Mouse (Mus musculus) retina, adult 2 months (tissue): ENCODE results near the gene Dnmt3a.

ENCODE experiments used
- DNase-seq: peaks from one replicate; pipeline ENCODE4 v3.0.0-alpha.2; 2012; ENCODE audit warnings: low read depth, low spot score

Gene Dnmt3a

GRCm38 (mm10) chr12:3877376-3877775 is 71.6 kb downstream of the Dnmt3a start:
- DNase-seq: no peak

GRCm38 (mm10) chr12:3881474-3881873 is 75.7 kb downstream of the Dnmt3a start:
- DNase-seq: no peak

GRCm38 (mm10) chr12:3884892-3885493 is 79.2 kb downstream of the Dnmt3a start:
- DNase-seq: peak; percentile 54

GRCm38 (mm10) chr12:3886601-3887000 is 80.8 kb downstream of the Dnmt3a start:
- no peak for DNase-seq

- peak; percentile 40 for DNase-seq
Observed at GRCm38 (mm10) chr12:3887515-3888325, 81.9 kb downstream of the Dnmt3a start.

DNA sequence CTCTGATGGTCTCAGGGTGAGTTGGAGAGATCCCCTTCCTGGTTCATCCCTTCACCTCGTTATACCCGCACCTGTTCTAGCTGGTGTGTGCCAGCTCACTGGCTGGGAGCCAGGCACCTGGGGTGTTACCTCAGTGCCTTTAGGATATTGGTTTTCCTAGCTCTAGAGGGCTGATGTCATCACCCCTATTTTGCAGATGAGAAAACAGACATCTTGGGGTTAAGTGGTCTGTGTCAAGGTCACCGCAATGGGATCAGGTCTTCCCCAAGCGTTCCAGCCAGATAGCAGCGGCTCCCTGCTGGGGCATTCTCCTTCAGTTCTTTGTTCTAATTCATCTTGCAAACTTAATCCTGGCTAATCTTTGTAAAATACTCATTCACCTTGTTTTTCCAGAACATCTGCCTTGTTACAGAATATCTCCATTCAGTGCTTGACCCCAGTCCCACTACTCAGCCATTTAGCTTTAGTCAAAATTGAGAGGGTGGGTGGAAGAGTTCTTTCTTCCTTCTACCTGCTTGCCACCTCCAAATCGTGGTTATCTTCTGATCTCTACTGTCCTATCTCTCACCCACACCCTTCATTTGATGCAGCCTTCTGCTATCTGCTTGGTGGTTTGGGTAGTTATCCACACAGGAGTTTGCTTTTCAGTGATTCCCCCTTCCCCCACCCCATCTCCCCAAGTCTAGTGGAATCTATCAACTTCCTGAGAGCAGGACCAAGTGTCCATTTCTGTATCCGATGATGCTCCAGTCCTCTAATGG is 84.2 kb downstream of the Dnmt3a start:
- DNase-seq: no peak

DNA sequence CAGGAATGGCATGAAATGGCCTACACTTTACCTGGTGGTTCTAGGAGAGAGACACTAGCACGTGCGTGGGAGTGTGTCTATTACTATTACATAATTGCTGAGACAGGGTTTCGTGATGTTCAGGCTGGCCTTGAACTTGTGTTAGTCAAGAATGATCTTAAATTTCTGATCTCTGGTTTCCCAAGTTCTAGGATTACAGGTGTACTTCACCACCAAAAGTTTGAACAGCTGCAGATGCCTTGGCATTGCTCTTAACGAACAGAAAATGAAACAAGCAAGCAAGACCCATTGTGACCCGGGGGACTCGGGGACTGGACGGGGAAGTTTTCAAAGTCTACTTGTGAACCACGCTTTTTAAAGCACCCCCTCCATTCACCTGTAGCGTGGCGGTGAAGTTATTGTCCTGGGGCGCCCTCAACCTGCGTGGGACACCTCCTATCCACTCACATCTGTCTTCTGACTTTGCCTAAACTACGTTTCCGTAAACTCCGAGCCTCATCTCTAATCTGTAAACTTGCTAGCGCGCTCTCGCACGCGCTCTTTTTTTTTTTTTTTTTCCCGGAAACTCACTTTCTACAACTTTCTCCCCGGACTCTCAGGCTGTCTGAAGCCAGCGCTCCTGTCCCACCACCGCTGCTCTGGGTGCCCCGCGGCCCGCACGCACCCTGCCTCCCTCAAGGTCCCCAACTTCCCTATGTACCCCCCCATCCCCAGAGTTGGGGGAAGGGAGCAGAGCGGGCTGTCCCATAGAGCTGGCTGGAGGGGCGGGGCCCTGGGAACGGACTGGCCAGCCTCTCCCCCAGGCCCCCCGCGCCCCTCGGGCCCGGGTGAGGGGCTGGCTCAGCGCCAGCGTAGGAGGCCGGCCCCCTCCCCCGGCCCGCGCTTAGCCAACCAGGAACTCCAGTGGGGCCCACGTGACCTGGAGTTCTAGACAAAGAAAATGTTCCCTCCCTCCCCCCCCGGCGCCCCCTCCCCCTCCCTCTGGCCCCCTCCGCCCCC is 85.2 kb downstream of the Dnmt3a start:
- no peak for DNase-seq

DNA sequence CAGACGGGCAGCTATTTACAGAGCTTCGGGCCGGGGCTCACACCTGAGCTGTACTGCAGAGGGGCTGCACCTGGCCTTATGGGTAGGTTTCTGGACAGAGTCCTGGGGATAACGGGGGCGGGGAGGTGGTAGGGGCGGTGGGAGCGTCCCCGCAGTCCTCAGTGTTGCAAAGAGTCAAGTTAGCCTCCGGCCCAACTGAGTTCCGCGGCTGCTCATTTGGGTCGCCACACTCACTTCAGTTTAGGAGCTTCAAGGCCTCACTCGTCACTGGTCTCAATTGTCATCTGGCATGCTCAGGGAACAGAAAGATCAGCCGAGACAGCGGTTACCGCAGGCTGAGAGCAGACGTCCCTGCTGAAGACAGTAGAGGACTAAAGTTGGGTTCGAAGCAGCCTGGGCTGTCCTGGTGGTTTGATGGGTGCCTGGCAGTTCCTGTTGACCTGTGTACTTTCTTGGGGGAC is 86.0 kb downstream of the Dnmt3a start:
- no peak for DNase-seq

DNA sequence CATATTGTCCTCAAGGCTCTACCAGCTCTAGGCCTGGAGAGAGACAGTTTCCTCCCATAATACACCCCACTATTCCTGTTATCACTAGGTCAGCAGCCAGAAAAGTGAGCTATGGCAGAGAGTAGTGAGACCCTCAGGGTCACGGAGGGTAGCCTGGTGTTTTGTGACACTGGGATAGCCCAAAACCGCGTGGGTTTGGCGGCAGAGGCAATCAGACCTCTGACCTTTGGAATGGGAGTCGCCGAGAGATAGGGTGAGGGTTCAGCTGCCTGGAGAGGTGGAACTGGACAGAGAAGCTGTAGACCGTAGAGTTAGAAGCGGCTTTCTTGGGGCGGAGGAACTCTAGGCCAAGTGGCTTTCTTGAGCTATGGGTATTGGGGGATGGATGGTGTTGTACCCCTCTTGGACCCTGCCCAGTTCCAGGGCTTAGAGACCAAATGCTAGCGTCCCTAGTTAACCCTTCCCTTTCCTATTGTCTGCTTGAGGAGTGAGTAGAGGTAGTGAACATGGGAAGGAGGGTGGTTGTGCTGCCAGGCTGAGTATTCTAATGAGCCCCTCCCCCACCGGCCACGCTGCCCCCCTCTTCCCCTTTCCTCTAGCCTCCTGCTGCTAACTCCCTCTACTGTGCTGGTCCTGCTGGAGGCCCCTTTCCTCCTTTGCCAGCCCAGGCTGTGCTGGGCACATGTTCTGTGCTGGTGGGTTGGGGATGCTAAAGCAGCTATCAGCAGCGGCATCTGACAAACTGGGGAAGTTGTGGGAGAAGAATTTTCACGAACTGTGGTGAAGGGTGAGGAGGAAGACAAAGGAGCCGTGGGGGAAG is 86.6 kb downstream of the Dnmt3a start:
- DNase-seq: no peak

- DNase-seq: no peak
Observed at GRCm38 (mm10) chr12:3893335-3893734, 87.5 kb downstream of the Dnmt3a start.

DNA sequence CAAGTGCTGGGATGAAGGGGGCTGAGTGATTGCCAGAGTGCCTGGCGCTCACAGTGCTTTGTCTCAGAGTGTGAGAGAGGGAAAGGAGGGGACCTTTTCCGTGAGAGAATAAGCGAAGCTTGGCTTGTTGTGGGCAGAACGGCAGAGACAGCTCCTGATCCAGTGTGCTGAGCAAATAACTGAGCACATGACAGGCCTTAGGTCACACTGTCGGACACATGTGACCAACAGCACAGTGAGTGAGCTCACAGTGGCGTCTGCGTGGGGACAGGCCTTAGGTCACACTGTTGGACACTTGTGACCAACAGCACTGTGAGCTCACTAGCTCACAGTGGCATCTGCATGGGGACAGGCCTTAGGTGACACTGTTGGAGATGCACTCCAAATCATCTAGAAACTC is 88.7 kb downstream of the Dnmt3a start:
- DNase-seq: no peak

DNA sequence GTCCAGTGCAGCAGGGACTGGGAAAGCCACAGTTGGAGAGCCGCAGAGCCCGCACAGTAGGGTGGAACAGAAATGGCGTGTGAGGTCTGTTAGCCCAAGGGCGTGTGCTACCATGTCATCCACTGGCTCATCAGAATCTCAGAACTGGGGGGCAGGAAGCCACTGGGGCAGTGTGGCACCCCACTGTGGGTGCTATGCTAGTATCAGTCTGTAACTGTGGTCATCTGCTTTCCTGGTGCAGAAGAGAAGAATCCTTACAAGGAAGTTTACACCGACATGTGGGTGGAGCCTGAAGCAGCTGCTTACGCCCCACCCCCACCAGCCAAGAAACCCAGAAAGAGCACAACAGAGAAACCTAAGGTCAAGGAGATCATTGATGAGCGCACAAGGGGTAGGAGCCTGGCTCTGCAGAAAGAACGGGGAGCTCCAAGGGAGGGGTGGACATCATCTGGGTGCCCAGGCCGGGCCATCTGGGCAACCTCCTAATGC is 91.3 kb downstream of the Dnmt3a start:
- DNase-seq: no peak

DNA sequence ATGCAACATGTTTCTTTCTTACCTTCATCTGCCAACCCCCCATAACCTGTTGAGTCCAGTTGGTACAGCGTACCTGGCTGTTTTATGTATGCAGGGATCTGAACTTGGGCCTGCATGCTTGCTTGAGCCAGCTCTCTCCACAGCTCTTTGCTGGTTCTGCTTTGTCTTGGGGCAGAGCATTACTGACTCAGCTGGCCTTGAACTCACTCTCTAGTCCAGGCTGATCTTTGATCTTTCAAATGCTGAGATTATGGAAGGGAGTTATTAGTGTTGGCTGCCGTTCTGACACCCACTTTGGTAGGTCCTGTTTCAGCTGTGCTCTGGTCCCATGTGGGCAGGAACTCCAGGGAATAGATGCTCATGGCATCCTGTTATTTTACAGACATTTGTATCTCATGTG is 93.0 kb downstream of the Dnmt3a start:
- DNase-seq: no peak

DNA sequence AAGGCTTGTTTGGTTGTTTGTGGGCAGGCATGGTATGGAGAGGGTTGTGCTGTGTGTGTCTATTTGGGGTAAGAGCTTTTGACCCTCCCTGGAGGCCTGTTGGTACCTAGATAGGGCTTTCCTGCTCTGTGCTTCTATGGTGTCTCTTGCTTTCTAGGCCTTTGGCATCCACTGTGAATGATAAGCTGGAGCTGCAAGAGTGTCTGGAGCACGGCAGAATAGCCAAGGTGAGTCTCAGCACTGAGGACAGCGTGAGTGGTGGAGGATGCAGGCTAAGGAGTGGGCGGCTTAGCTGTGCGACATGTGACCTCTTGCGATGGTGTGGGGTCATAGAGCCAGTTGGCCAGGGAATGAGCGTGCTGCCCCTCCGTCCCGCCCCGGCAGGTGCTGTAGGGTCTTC is 99.6 kb downstream of the Dnmt3a start:
- no peak for DNase-seq

- DNase-seq: no peak
Observed at GRCm38 (mm10) chr12:3906308-3906707, 100.5 kb downstream of the Dnmt3a start.

- no peak for DNase-seq
Observed at GRCm38 (mm10) chr12:3907008-3907407, 101.2 kb downstream of the Dnmt3a start.

DNA sequence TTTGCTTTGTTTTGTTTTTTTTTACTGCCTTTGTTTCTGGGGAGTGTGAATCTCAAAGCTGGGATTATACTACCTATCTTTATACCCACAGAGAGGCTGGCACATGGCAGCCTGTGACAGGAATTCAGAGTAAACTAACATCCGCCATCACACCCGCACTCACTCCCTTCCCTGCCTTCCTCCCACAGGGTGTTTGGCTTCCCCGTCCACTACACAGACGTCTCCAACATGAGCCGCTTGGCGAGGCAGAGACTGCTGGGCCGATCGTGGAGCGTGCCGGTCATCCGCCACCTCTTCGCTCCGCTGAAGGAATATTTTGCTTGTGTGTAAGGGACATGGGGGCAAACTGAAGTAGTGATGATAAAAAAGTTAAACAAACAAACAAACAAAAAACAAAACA is 101.6 kb downstream of the Dnmt3a start:
- DNase-seq: no peak

- no peak for DNase-seq
Observed at GRCm38 (mm10) chr12:3910466-3911093, 104.8 kb downstream of the Dnmt3a start.

- no peak for DNase-seq
Observed at GRCm38 (mm10) chr12:3911831-3912348, 106.1 kb downstream of the Dnmt3a start.
